Mouse (Mus musculus): ENCODE data around the gene Ppbp. TPM values are rescaled to one million over a fixed set of nuclear protein-coding genes. Genes with fewer than 3 reads are reported as not detected.
"Not testable (repeated sequence)": the region's sequence is repeated elsewhere in the genome, so short reads cannot be mapped to it uniquely, and the experiment has no call there.

Ppbp gene
- total RNA-seq, 2 experiments from 2014 or later, result 0.44 to 0.66 TPM

- no peak overlapping the region for H3K4me3 ChIP-seq
- TF ChIP-seq CTCF (IDR thresholded peaks at IDR 0.05), result no peak
- intact Hi-C loops (cut with DNase I), result loop anchor here (10.0 kb wide), 1 partner anchor 75 kb away; no protein-coding TSS in a partner anchor
- H3K27ac ChIP-seq, result no peak overlapping the region
- no peak for DNase-seq (ENCODE audit: extremely low spot score in 1 of 2, low spot score in 2 of 2)
Observed at GRCm38 (mm10) chr5:90790074-90790502, 21.8 kb downstream of the Ppbp start.

- DNase-seq (ENCODE audit: extremely low spot score in 1 of 2, low spot score in 2 of 2), result no peak
- Histone ChIP-seq H3K27ac (no peak within 1 kb of the TSS), H3K4me3 (no peak within 1 kb of the TSS)
- TF ChIP-seq CTCF (IDR thresholded peaks at IDR 0.05), result no peak
- intact Hi-C loops (cut with DNase I), result loop anchor here (10.0 kb wide), 1 partner anchor 79 kb away; no protein-coding TSS in a partner anchor
Observed at GRCm38 (mm10) chr5:90794195-90794625, 25.9 kb downstream of the Ppbp start, which contains the start of gene Cxcl15. Gene Cxcl15, plus strand, starts transcription at chr5:90794534.

- H3K27ac ChIP-seq; DNase-seq (ENCODE audit: extremely low spot score in 1 of 2, low spot score in 2 of 2); H3K4me3 ChIP-seq: not testable (repeated sequence)
- intact Hi-C loops (cut with DNase I), result loop anchor here (10.0 kb wide), 1 partner anchor 81 kb away; no protein-coding TSS in a partner anchor
Observed at GRCm38 (mm10) chr5:90795392-90795791, 27.1 kb downstream of the Ppbp start.

GRCm38 (mm10) chr5:90804574-90804973 lies 36.3 kb downstream of the Ppbp start:
- no peak overlapping the region for H3K27ac ChIP-seq
- intact Hi-C loops (cut with DNase I), result no loop called here
- DNase-seq (ENCODE audit: extremely low spot score in 1 of 2, low spot score in 2 of 2), result no peak

GRCm38 (mm10) chr5:90806050-90806449 lies 37.7 kb downstream of the Ppbp start:
- TF ChIP-seq CTCF (IDR thresholded peaks at IDR 0.05), result no peak
- no peak overlapping the region for H3K27ac ChIP-seq
- no peak for DNase-seq (ENCODE audit: extremely low spot score in 1 of 2, low spot score in 2 of 2)
- no peak overlapping the region for H3K4me3 ChIP-seq
- intact Hi-C loops (cut with DNase I), result no loop called here

More at GRCm38 (mm10) chr5:90804574-90804973, 36.3 kb downstream of the Ppbp start:
- no peak for TF ChIP-seq CTCF (IDR thresholded peaks at IDR 0.05)
- no peak overlapping the region for H3K4me3 ChIP-seq

- intact Hi-C loops (cut with DNase I), result no loop called here
- no peak for TF ChIP-seq CTCF (IDR thresholded peaks at IDR 0.05)
- DNase-seq (ENCODE audit: extremely low spot score in 1 of 2, low spot score in 2 of 2), result no peak
- H3K27ac ChIP-seq, result no peak overlapping the region
- H3K4me3 ChIP-seq, result no peak overlapping the region
Observed at GRCm38 (mm10) chr5:90807176-90807950, 39.0 kb downstream of the Ppbp start.

Small RNA genes lying within 50 kb of the gene (microRNA-seq; reads per million reads assigned to microRNA genes)
- gene Gm24322, result 0 reads per million in 2 experiments

Other genes starting within 250 kb of the Ppbp start
- not detected for gene Afm, start 249.6 kb upstream of the Ppbp start, total RNA-seq (2021)
- under 1 TPM; 0.14 to 0.18 TPM for gene 5830473C10Rik, start 207.4 kb upstream of the Ppbp start, total RNA-seq (2021)
- gene Rassf6, start 127.9 kb upstream of the Ppbp start, total RNA-seq (2021), result 1 to 10 TPM; 1.6 to 2.3 TPM
- under 1 TPM in 1 of 2 experiments, not detected in 1; 0.35 TPM for gene Cxcl5, start 9.2 kb upstream of the Ppbp start, total RNA-seq (2021)
- gene Pf4, start 3.9 kb downstream of the Ppbp start, total RNA-seq (2021), result 1 to 10 TPM; 3.5 to 3.8 TPM
- not detected for gene Cxcl3, start 17.6 kb downstream of the Ppbp start, total RNA-seq (2021)
- gene Cxcl15, start 26.0 kb downstream of the Ppbp start, total RNA-seq (2021), result not detected
- under 1 TPM in 1 of 2 experiments, not detected in 1; 0.37 TPM for gene Cxcl1, start 122.7 kb downstream of the Ppbp start, total RNA-seq (2021)
- not detected for gene Cxcl2, start 135.4 kb downstream of the Ppbp start, total RNA-seq (2021)
- gene Mthfd2l, start 162.6 kb downstream of the Ppbp start, total RNA-seq (2021), result 10 to 100 TPM; 17.0 to 17.1 TPM